Mouse (Mus musculus): ENCODE data around the gene Frs2. TPM values are rescaled to one million over a fixed set of nuclear protein-coding genes. Genes with fewer than 3 reads are reported as not detected.
A peak's percentile ranks its signal among the peaks of the same experiment; 100 is the strongest.

Frs2 gene
- polyA plus RNA-seq, 1 experiment: 14.9 TPM

DNA sequence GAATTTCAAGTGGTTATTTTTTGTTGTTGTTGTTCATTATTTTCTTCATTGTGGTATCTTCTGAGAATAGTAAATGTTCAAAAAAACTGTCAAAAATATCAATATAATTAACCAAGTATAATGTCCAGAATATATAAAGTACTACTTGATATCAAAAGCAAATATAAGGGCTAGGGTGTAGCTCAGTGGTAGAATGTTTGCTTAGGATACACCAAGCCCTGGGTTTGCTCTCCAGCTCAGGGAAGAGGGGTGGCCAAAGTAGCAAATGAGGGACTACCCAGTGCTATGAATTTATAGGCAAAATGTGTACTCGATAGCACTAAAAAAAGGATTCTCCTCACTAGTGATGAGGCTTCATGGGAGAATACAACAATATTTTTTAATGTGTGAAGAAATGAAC is 24.8 kb upstream of the Frs2 start:
- 85% methylated on average over 1 of the region's 1 CpGs for WGBS
- Histone ChIP-seq H3K4me3 (replicated peaks; ENCODE audit: extremely low read depth, low read depth, low read length) (no peak overlapping the region), H3K4me1 (ENCODE audit: control insufficient read depth, insufficient read depth, low read length) (0 out of 2 replicates have a peak, but pooled peaks cover 2% of the 10 kb centered on the region)
- no peak for DNase-seq
- TF ChIP-seq POLR2A (IDR thresholded peaks at IDR 0.05; ENCODE audit: borderline replicate concordance, extremely low read depth, low read depth, low read length) (no peak), CTCF (IDR thresholded peaks at IDR 0.05; ENCODE audit: insufficient read depth, low read length) (no peak)

DNA sequence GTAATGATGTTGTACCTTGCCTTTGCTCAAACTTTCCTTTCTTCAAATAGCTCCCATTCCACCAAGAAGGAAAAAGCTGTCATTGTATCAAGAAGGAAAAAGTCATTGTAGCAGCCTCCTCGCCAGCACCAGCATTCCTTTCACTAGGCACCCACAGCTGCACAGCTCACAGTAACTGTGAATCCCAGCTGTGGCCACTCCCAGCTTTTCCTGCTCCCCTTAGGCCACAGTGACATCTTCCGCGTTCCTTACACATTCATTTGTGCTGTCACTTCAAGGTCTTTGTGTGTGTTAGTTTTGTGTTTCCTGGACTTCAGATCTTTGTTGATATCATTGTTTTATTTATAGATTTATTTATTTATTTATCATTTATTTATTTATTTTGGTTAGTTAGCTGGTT is 23.7 kb upstream of the Frs2 start:
- WGBS: 28% methylated on average over 3 of the region's 3 CpGs
- TF ChIP-seq POLR2A (IDR thresholded peaks at IDR 0.05; ENCODE audit: borderline replicate concordance, extremely low read depth, low read depth, low read length) (no peak), CTCF (IDR thresholded peaks at IDR 0.05; ENCODE audit: insufficient read depth, low read length) (no peak)
- DNase-seq: no peak
- Histone ChIP-seq H3K4me3 (replicated peaks; ENCODE audit: extremely low read depth, low read depth, low read length) (no peak overlapping the region), H3K4me1 (ENCODE audit: control insufficient read depth, insufficient read depth, low read length) (0 out of 2 replicates have a peak, but pooled peaks cover 2% of the 10 kb centered on the region)

DNA sequence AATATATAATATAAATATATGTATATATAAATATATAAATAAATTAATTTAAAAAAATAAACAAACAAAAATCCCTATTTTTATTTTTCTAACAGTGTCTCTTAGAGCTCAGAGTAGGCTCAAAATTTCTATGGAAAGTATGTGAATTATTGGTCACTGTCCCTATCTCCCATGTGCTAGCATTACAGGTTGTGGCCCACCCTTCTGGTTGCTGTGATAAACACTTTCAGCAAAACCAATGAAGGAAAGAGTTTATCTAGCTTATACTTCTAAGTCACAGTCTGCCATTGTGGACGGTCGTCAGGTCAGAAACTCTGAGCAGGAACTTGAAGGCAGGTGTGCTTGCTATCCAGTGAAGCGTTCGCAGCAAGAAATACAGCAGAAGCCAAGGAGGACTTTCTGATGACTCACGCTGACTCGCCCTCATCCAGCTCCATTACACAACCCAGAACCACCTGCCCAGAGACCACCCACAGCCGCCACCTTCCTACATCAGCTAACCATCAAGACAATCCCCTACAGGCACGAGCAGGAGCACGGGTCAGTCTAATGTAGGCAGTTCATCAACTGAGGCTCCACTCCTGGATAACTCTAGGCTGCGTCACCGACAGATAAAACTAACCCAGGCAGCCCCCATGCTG is 18.6 kb upstream of the Frs2 start:
- TF ChIP-seq POLR2A (IDR thresholded peaks at IDR 0.05; ENCODE audit: borderline replicate concordance, extremely low read depth, low read depth, low read length) (no peak), CTCF (IDR thresholded peaks at IDR 0.05; ENCODE audit: insufficient read depth, low read length) (no peak)
- Histone ChIP-seq H3K4me3 (replicated peaks; ENCODE audit: extremely low read depth, low read depth, low read length) (no peak overlapping the region), H3K4me1 (ENCODE audit: control insufficient read depth, insufficient read depth, low read length) (0 out of 2 replicates have a peak, but pooled peaks cover 2% of the 10 kb centered on the region)
- WGBS: 91% methylated on average over 11 of the region's 11 CpGs
- no peak for DNase-seq

DNA sequence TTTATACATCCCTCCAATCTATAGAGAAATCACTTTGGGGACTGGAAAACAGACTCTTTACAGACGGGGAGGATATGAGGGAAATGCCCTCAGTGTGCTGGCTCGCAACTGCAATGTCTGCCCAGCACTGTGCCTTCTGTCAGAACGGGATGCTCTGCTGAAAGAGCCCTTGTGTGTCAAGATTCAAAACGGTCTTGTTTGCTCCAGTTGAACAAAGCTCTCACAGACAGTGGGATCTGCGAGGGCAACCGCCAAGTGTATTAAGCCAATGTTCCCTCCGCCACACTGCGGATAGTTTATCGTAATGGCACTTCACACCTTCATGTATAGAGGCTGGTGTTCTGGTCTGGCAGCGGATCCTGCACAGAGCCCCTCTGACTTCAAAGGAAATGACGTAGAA is 14.3 kb upstream of the Frs2 start:
- DNase-seq: no peak
- TF ChIP-seq CTCF (IDR thresholded peaks at IDR 0.05; ENCODE audit: insufficient read depth, low read length): no peak
- no peak for TF ChIP-seq POLR2A (IDR thresholded peaks at IDR 0.05; ENCODE audit: borderline replicate concordance, extremely low read depth, low read depth, low read length)
- H3K4me1 ChIP-seq (ENCODE audit: control insufficient read depth, insufficient read depth, low read length): no peaks in the 10 kb centered on the region
- no peak overlapping the region for H3K4me3 ChIP-seq (replicated peaks; ENCODE audit: extremely low read depth, low read depth, low read length)
- 54% methylated on average over 11 of the region's 11 CpGs for WGBS

DNA sequence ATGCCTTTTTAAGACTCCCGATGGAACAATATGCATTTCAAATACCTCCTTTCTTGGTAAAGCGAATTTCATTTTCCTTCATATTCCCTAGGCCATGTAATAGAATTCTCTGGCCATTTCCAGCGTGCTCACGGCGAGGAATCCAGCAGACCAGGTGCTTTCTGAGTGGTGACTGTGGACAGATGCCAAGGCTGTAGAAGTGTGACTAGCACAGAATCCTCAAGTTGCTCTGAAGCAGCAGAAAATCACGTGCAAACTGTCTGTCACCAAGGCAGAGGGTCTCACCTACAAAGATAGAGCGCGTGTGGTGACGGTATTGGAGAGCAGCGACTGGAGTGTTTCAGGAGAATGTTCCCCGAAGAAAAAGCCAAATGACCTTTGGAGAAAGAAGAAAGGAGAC is 11.8 kb upstream of the Frs2 start:
- H3K4me3 ChIP-seq (replicated peaks; ENCODE audit: extremely low read depth, low read depth, low read length): no peak overlapping the region
- 57% methylated on average over 11 of the region's 11 CpGs for WGBS
- TF ChIP-seq CTCF (IDR thresholded peaks at IDR 0.05; ENCODE audit: insufficient read depth, low read length) (no peak), POLR2A (IDR thresholded peaks at IDR 0.05; ENCODE audit: borderline replicate concordance, extremely low read depth, low read depth, low read length) (no peak)
- H3K4me1 ChIP-seq (ENCODE audit: control insufficient read depth, insufficient read depth, low read length): no peaks in the 10 kb centered on the region
- DNase-seq: no peak

DNA sequence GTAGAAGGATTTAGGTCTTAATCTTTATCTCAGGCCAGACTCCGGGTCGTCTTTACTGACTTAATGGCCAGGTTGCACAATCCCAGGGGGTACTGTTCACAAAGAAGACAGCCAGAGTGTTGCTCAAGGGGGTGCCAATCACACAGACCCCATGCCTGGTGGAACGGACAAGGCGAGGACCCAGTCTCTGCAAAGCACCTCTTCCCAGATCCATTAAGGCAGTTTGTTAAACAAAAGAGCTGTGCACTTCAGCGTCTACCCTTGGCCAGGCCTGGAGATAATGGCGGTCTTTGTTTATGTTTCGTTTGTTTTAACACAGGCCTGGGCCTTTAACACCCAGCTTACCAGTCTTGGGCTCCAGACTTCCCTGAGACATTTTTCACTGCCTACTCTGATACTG is 3.9 kb upstream of the Frs2 start:
- TF ChIP-seq CTCF (IDR thresholded peaks at IDR 0.05; ENCODE audit: insufficient read depth, low read length): no peak
- TF ChIP-seq POLR2A (IDR thresholded peaks at IDR 0.05; ENCODE audit: borderline replicate concordance, extremely low read depth, low read depth, low read length): no peak
- peaks cover 2% of the 10 kb centered on the region for H3K4me1 ChIP-seq (ENCODE audit: control insufficient read depth, insufficient read depth, low read length)
- WGBS: 32% methylated on average over 7 of the region's 7 CpGs
- no peak overlapping the region for H3K4me3 ChIP-seq (replicated peaks; ENCODE audit: extremely low read depth, low read depth, low read length)
- DNase-seq: no peak

DNA sequence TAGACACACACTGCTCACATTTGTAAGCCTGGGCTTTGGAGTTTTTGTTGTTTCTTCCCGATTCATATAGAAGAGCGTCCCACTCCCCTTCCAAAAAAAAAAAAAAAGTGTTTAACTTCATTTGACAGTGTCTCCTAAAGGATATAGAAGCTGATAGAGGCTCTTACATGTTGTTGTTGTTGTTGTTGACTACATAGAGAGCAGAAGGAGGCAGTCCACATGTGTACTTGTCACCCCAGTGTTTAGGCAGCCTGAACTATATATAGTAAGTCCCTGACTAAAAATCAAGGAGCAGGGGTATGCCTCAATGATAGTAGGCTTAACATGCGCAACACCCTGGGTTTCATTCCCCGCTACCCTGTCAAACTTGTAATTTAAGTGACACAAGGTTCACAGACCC is 3.3 kb upstream of the Frs2 start:
- Histone ChIP-seq H3K4me3 (replicated peaks; ENCODE audit: extremely low read depth, low read depth, low read length) (no peak overlapping the region), H3K4me1 (ENCODE audit: control insufficient read depth, insufficient read depth, low read length) (peaks cover 2% of the 10 kb centered on the region)
- WGBS: 80% methylated on average over 4 of the region's 4 CpGs
- no peak for DNase-seq
- TF ChIP-seq CTCF (IDR thresholded peaks at IDR 0.05; ENCODE audit: insufficient read depth, low read length) (no peak), POLR2A (IDR thresholded peaks at IDR 0.05; ENCODE audit: borderline replicate concordance, extremely low read depth, low read depth, low read length) (no peak)

DNA sequence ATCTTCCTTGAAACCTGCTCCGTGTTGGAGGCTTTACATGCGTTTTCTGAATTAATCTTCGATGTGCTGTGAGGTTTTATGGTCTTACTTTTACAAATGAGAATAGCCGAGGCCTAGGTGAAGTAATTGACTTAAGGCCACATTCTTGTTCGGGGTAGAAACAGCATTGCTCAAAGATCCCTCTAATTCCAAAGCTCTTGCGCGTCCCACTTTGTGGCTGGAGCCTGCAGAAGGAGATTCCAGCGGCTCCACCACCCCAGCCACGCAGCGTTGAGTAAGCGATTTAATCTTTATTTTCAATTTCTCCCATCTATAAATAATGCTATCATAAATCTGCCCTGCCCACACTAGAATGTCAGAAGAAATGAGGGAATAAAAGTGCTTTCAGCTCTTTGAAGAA is 2.9 kb upstream of the Frs2 start:
- Histone ChIP-seq H3K4me1 (ENCODE audit: control insufficient read depth, insufficient read depth, low read length) (peaks cover 5% of the 10 kb centered on the region), H3K4me3 (replicated peaks; ENCODE audit: extremely low read depth, low read depth, low read length) (no peak overlapping the region)
- DNase-seq: no peak
- 53% methylated on average over 11 of the region's 11 CpGs for WGBS
- TF ChIP-seq CTCF (IDR thresholded peaks at IDR 0.05; ENCODE audit: insufficient read depth, low read length) (no peak), POLR2A (IDR thresholded peaks at IDR 0.05; ENCODE audit: borderline replicate concordance, extremely low read depth, low read depth, low read length) (no peak)

DNA sequence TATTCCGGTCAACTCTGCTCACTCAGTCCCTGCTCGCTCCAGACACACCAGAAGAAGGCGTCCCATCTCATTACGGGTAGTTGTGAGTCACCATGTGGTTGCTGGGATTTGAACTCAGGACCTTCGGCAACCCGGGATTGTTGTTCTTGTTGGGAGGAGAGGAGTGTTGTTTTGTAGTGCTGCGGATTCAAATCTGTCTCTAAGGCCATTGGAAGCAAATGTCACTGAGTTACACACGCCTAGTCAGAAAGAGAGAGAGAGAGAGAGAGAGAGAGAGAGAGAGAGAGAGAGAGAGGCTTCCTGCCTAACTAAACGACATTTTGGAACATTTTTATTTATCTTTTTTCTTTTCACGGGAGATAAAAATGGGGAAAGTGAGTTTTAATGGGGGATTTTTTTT is 2.4 kb upstream of the Frs2 start:
- no peak for DNase-seq
- WGBS: 49% methylated on average over 10 of the region's 10 CpGs
- no peak overlapping the region for H3K4me3 ChIP-seq (replicated peaks; ENCODE audit: extremely low read depth, low read depth, low read length)
- TF ChIP-seq CTCF (IDR thresholded peaks at IDR 0.05; ENCODE audit: insufficient read depth, low read length) (no peak), POLR2A (IDR thresholded peaks at IDR 0.05; ENCODE audit: borderline replicate concordance, extremely low read depth, low read depth, low read length) (no peak)
- peaks cover 5% of the 10 kb centered on the region for H3K4me1 ChIP-seq (ENCODE audit: control insufficient read depth, insufficient read depth, low read length)

DNA sequence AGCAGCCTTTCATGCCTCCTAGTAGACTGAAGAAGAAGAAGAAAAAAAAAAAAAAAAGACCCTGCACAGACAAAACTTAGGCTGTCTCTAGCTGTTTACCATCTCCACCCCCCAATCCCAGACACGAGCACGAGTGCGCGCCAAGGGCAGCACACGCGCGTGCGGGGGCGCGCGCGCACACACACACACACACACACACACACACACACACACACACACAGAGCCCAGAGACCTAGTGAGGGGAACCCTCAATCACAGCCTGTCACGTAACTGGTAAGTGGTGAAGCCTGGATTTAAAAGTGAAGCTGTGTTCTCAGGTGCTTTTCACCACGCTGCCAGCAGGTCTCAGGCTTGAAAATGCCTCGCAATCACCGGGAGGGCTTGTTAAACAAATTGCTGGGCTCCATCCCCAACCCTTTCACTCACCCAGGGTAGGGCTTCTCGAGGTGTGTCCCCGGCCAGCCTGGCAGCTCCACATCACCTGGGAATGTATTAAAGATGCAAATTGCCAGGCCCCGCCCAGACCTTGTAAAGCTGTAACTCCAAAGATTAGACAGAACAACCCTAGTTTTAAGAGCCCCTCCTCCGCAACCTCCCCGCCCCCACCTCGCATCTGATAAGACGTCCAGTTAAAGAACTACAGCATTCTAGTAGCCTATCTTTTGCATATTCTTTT is 1.7 kb upstream of the Frs2 start:
- 4% methylated on average over 23 of the region's 23 CpGs for WGBS
- TF ChIP-seq CTCF (IDR thresholded peaks at IDR 0.05; ENCODE audit: insufficient read depth, low read length): no peak
- TF ChIP-seq POLR2A (IDR thresholded peaks at IDR 0.05; ENCODE audit: borderline replicate concordance, extremely low read depth, low read depth, low read length): no peak
- peak; percentile 38 for DNase-seq

More for the DNA sequence above, 1.7 kb upstream of the Frs2 start:
- Histone ChIP-seq H3K4me3 (replicated peaks; ENCODE audit: extremely low read depth, low read depth, low read length) (peak overlapping the region; percentile 36), H3K4me1 (ENCODE audit: control insufficient read depth, insufficient read depth, low read length) (peaks cover 9% of the 10 kb centered on the region)
